Mouse (Mus musculus) cortical plate, adult 2 months (tissue): Measurements from ENCODE around the gene Prrt1.

Experiments
- CTCF ChIP-seq: fragments of 200-500 bp; IDR thresholded peaks from 2 replicates; pipeline ENCODE4 v1.5.1; 2011; ENCODE audit warnings: mild to moderate bottlenecking, control low read depth, low read length; ENCODE audit not compliant: insufficient read depth; ENCODE audit errors: extremely low read depth
- POLR2A ChIP-seq: fragments of 200-500 bp; IDR thresholded peaks from 2 replicates; pipeline ENCODE4 v1.6.1; 2011; ENCODE audit warnings: mild to moderate bottlenecking, low read length, control low read depth; ENCODE audit not compliant: insufficient read depth; ENCODE audit errors: extremely low read depth

DNA sequence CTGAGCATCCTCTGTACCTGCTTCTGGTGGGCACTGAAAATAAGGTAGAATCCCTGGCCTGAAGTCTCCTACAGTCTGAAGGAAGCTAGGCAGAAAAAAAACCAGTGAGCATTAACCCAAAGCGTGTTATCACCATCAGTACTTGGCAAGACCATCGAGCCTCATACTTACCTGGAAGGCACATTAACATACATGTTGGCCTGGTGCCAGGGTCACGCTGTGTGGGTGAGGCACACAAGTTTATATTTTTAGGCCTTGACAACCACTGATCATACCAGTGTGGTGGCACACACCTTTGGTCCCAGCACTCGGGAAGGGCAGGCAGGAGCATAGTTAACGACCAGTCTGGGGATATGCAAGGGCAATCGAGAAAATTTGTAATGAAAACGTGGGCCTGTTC is 21.3 kb upstream of the Prrt1 start:
- TF ChIP-seq CTCF: no peak
- no peak for TF ChIP-seq POLR2A
